Mouse (Mus musculus): ENCODE measurements around the gene Rhox13.

DNA sequence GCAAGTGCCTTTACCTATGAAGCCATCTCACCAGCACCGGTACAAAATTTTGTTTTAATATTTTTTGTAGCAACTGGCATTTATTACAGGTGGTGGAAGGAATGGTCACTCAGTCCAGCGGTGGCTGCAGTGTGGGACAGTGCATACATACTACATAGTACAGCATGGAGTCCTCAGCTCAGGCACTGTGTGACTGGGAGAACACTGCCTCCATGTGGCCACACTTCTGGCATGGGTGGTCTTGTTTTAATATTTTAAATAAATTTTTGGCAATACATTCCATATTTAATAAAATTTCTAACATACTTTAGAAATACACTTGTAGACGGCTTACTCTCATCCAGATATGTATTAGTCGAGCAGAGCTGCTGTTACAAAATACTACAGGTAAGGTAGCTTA is 45.6 kb downstream of the Rhox13 start:
- no peak for TF ChIP-seq EP300 (IDR thresholded peaks at IDR 0.05; ENCODE audit: insufficient read depth, low read depth, low read length)
- TF ChIP-seq POLR2A (IDR thresholded peaks at IDR 0.05; ENCODE audit: insufficient read depth, low read depth, low read length), result no peak
